Mouse (Mus musculus): ENCODE results near the gene Serpina3b. TPM values are rescaled to one million over a fixed set of nuclear protein-coding genes. Genes with fewer than 3 reads are reported as not detected.
"Not testable (repeated sequence)": the region's sequence is repeated elsewhere in the genome, so short reads cannot be mapped to it uniquely, and the experiment has no call there.

The Serpina3b gene
- polyA plus RNA-seq, 1 experiment from 2014 or later = 0.05 TPM

- no peak overlapping the region for H3K9ac ChIP-seq (ENCODE audit: low read length)
- H3K27ac ChIP-seq (replicated peaks) = no peak overlapping the region
- no peaks in the 10 kb centered on the region for H3K4me1 ChIP-seq (replicated peaks; ENCODE audit: control insufficient read depth, insufficient read depth)
- no peaks in the 10 kb centered on the region for H3K9me3 ChIP-seq (ENCODE audit: control insufficient read depth, low read length)
- no peak overlapping the region for H3K4me2 ChIP-seq (replicated peaks; ENCODE audit: low read depth)
- no peak for ATAC-seq (ENCODE audit: low FRiP score, low TSS enrichment)
- no peak overlapping the region for H3K4me3 ChIP-seq (ENCODE audit: low read depth, low read length)
- DNase-seq (ENCODE audit: low spot score) = no peak
- H3K27me3 ChIP-seq (ENCODE audit: control insufficient read depth, insufficient read depth, low read length) = no peaks in the 10 kb centered on the region
- 81% methylated on average over 2 of the region's 2 CpGs for WGBS
- H3K36me3 ChIP-seq (ENCODE audit: control insufficient read depth, insufficient read depth, low read length) = no peaks in the 10 kb centered on the region
- TF ChIP-seq EP300 (optimal IDR thresholded peaks at IDR 0.05) = no peak
- TF ChIP-seq CTCF (IDR thresholded peaks at IDR 0.05; ENCODE audit: low read depth) = no peak
These were observed 19.3 kb upstream of the Serpina3b start for GRCm38 (mm10) chr12:104108507-104108906.

GRCm38 (mm10) chr12:104112333-104112732 lies 15.5 kb upstream of the Serpina3b start, which contains the start of gene Serpina3a:
Serpina3a (plus strand) TSS chr12:104112724.
- not testable (repeated sequence) for H3K9me3 ChIP-seq (ENCODE audit: control insufficient read depth, low read length); DNase-seq (ENCODE audit: low spot score); H3K27me3 ChIP-seq (ENCODE audit: control insufficient read depth, insufficient read depth, low read length); H3K9ac ChIP-seq (ENCODE audit: low read length); H3K27ac ChIP-seq (replicated peaks); H3K4me2 ChIP-seq (replicated peaks; ENCODE audit: low read depth); H3K36me3 ChIP-seq (ENCODE audit: control insufficient read depth, insufficient read depth, low read length); ATAC-seq (ENCODE audit: low FRiP score, low TSS enrichment); H3K4me1 ChIP-seq (replicated peaks; ENCODE audit: control insufficient read depth, insufficient read depth); H3K4me3 ChIP-seq (ENCODE audit: low read depth, low read length)
- 87% methylated on average over 11 of the region's 11 CpGs for WGBS

GRCm38 (mm10) chr12:104114921-104115579 lies 12.7 kb upstream of the Serpina3b start:
- Histone ChIP-seq H3K27ac (replicated peaks) (no peak overlapping the region), H3K27me3 (ENCODE audit: control insufficient read depth, insufficient read depth, low read length) (no peaks in the 10 kb centered on the region), H3K4me3 (ENCODE audit: low read depth, low read length) (no peak overlapping the region), H3K4me1 (replicated peaks; ENCODE audit: control insufficient read depth, insufficient read depth) (no peaks in the 10 kb centered on the region), H3K9ac (ENCODE audit: low read length) (no peak overlapping the region), H3K9me3 (ENCODE audit: control insufficient read depth, low read length) (no peaks in the 10 kb centered on the region), H3K4me2 (replicated peaks; ENCODE audit: low read depth) (no peak overlapping the region), H3K36me3 (ENCODE audit: control insufficient read depth, insufficient read depth, low read length) (no peaks in the 10 kb centered on the region)
- WGBS = 20% methylated on average over 3 of the region's 3 CpGs
- ATAC-seq (ENCODE audit: low FRiP score, low TSS enrichment) (no peak), DNase-seq (ENCODE audit: low spot score) (no peak)
- TF ChIP-seq EP300 (optimal IDR thresholded peaks at IDR 0.05) (no peak), CTCF (IDR thresholded peaks at IDR 0.05; ENCODE audit: low read depth) (no peak)

GRCm38 (mm10) chr12:104123097-104123496 lies 4.7 kb upstream of the Serpina3b start:
- Histone ChIP-seq H3K9ac (ENCODE audit: low read length) (no peak overlapping the region), H3K4me2 (replicated peaks; ENCODE audit: low read depth) (no peak overlapping the region), H3K27ac (replicated peaks) (no peak overlapping the region), H3K36me3 (ENCODE audit: control insufficient read depth, insufficient read depth, low read length) (no peaks in the 10 kb centered on the region), H3K4me3 (ENCODE audit: low read depth, low read length) (no peak overlapping the region), H3K9me3 (ENCODE audit: control insufficient read depth, low read length) (no peaks in the 10 kb centered on the region), H3K4me1 (replicated peaks; ENCODE audit: control insufficient read depth, insufficient read depth) (no peaks in the 10 kb centered on the region), H3K27me3 (ENCODE audit: control insufficient read depth, insufficient read depth, low read length) (no peaks in the 10 kb centered on the region)
- no peak for ATAC-seq (ENCODE audit: low FRiP score, low TSS enrichment)
- WGBS = 70% methylated on average over 1 of the region's 1 CpGs
- TF ChIP-seq EP300 (optimal IDR thresholded peaks at IDR 0.05) = no peak
- no peak for TF ChIP-seq CTCF (IDR thresholded peaks at IDR 0.05; ENCODE audit: low read depth)
- no peak for DNase-seq (ENCODE audit: low spot score)

- no peak for ATAC-seq (ENCODE audit: low FRiP score, low TSS enrichment)
- H3K4me1 ChIP-seq (replicated peaks; ENCODE audit: control insufficient read depth, insufficient read depth) = no peaks in the 10 kb centered on the region
- 59% methylated on average over 2 of the region's 2 CpGs for WGBS
These were observed 3.8 kb upstream of the Serpina3b start for GRCm38 (mm10) chr12:104123996-104124395.

GRCm38 (mm10) chr12:104125021-104125560 lies 2.7 kb upstream of the Serpina3b start:
- no peak for ATAC-seq (ENCODE audit: low FRiP score, low TSS enrichment)
- no peak overlapping the region for H3K27ac ChIP-seq (replicated peaks)
- no peak for TF ChIP-seq CTCF (IDR thresholded peaks at IDR 0.05; ENCODE audit: low read depth)
- no peak for TF ChIP-seq EP300 (optimal IDR thresholded peaks at IDR 0.05)
- no peak overlapping the region for H3K4me3 ChIP-seq (ENCODE audit: low read depth, low read length)
- H3K9ac ChIP-seq (ENCODE audit: low read length) = no peak overlapping the region
- H3K9me3 ChIP-seq (ENCODE audit: control insufficient read depth, low read length) = no peaks in the 10 kb centered on the region
- no peaks in the 10 kb centered on the region for H3K27me3 ChIP-seq (ENCODE audit: control insufficient read depth, insufficient read depth, low read length)
- H3K36me3 ChIP-seq (ENCODE audit: control insufficient read depth, insufficient read depth, low read length) = no peaks in the 10 kb centered on the region
- 76% methylated on average over 5 of the region's 5 CpGs for WGBS
- H3K4me2 ChIP-seq (replicated peaks; ENCODE audit: low read depth) = no peak overlapping the region
- DNase-seq (ENCODE audit: low spot score) = no peak
- H3K4me1 ChIP-seq (replicated peaks; ENCODE audit: control insufficient read depth, insufficient read depth) = no peaks in the 10 kb centered on the region

More at GRCm38 (mm10) chr12:104123996-104124395, 3.8 kb upstream of the Serpina3b start:
- H3K4me3 ChIP-seq (ENCODE audit: low read depth, low read length) = no peak overlapping the region
- no peaks in the 10 kb centered on the region for H3K27me3 ChIP-seq (ENCODE audit: control insufficient read depth, insufficient read depth, low read length)
- no peak for DNase-seq (ENCODE audit: low spot score)
- H3K27ac ChIP-seq (replicated peaks) = no peak overlapping the region
- H3K9ac ChIP-seq (ENCODE audit: low read length) = no peak overlapping the region
- H3K4me2 ChIP-seq (replicated peaks; ENCODE audit: low read depth) = no peak overlapping the region
- no peak for TF ChIP-seq EP300 (optimal IDR thresholded peaks at IDR 0.05)
- no peak for TF ChIP-seq CTCF (IDR thresholded peaks at IDR 0.05; ENCODE audit: low read depth)
- no peaks in the 10 kb centered on the region for H3K36me3 ChIP-seq (ENCODE audit: control insufficient read depth, insufficient read depth, low read length)
- H3K9me3 ChIP-seq (ENCODE audit: control insufficient read depth, low read length) = no peaks in the 10 kb centered on the region
